Mouse (Mus musculus) embryonic facial prominence, embryonic 13.5 days (tissue): ENCODE data around the gene Psap. TPM values are rescaled to one million over a fixed set of nuclear protein-coding genes. Genes with fewer than 3 reads are reported as not detected.

Source experiments
- ATAC-seq: fragments of 200-750 bp; cut with Nextera tagmentation; 2 replicates; pipeline ENCODE4 v1.8.0; 2017; ENCODE audit warnings: low read depth; ENCODE audit not compliant: insufficient number of reproducible peaks, insufficient read depth, low FRiP score, low TSS enrichment
- H3K27ac ChIP-seq: fragments of 300-500 bp; sonication (generic); 2 replicates; pipeline ENCODE4 v1.5.1; 2015; ENCODE audit warnings: moderate library complexity, mild to moderate bottlenecking, inconsistent platforms
- H3K27me3 ChIP-seq: fragments of 300-500 bp; sonication (generic); 2 replicates; pipeline ENCODE4 v1.6.1; 2015; ENCODE audit warnings: mild to moderate bottlenecking, inconsistent platforms
- H3K36me3 ChIP-seq: fragments of 300-500 bp; sonication (generic); 2 replicates; pipeline ENCODE4 v1.6.1; 2015; ENCODE audit warnings: mild to moderate bottlenecking, inconsistent platforms
- H3K4me1 ChIP-seq: fragments of 300-500 bp; sonication (generic); 2 replicates; pipeline ENCODE4 v1.6.1; 2015; ENCODE audit warnings: inconsistent platforms
- H3K4me2 ChIP-seq: fragments of 300-500 bp; sonication (generic); 2 replicates; pipeline ENCODE4 v1.6.1; 2015; ENCODE audit warnings: moderate library complexity, mild to moderate bottlenecking, inconsistent platforms
- H3K4me3 ChIP-seq: fragments of 300-500 bp; sonication (generic); 2 replicates; pipeline ENCODE4 v1.5.1; 2015; ENCODE audit warnings: mild to moderate bottlenecking, inconsistent platforms
- H3K9ac ChIP-seq: fragments of 300-500 bp; sonication (generic); 2 replicates; pipeline ENCODE4 v1.6.1; 2015; ENCODE audit warnings: mild to moderate bottlenecking, inconsistent platforms
- H3K9me3 ChIP-seq: fragments of 300-500 bp; sonication (generic); 2 replicates; pipeline ENCODE4 v1.6.1; 2016; ENCODE audit warnings: inconsistent platforms
- WGBS: fragments of 180-500 bp; shearing (Covaris S2); methylation state at CpG from one replicate; pipeline ENCODE4 v1.1.7; 2015; ENCODE audit warnings: mixed read lengths; 5-methylcytosine and 5-hydroxymethylcytosine counted together
- polyA plus RNA-seq: library from polyadenylated mRNA; unstranded; fragments of >200 nt; fragmentation: Nextera tagmentation; extraction: Ambion mirVana; gene quantifications from 2 replicates; pipeline ENCODE4 v1.2.1, GENCODE M21; 2015

Psap gene
- polyA plus RNA-seq, 1 experiment from 2014 or later: 114 TPM

GRCm38 (mm10) chr10:60281571-60282050 lies 4.2 kb downstream of the Psap start:
- no peak overlapping the region for H3K27ac ChIP-seq
- H3K4me1 ChIP-seq: peaks cover 84% of the 10 kb centered on the region
- no peak overlapping the region for H3K4me3 ChIP-seq
- 84% methylated on average over 9 of the region's 9 CpGs for WGBS
- no peak for ATAC-seq
- H3K36me3 ChIP-seq: no peaks in the 10 kb centered on the region
- H3K9me3 ChIP-seq: no peaks in the 10 kb centered on the region
- no peak overlapping the region for H3K9ac ChIP-seq
- no peak overlapping the region for H3K4me2 ChIP-seq
- no peaks in the 10 kb centered on the region for H3K27me3 ChIP-seq

- no peak for ATAC-seq
- 0 out of 2 replicates have a peak overlapping the region, but pooled peaks have one; percentile 11 for H3K27ac ChIP-seq
- H3K9ac ChIP-seq: no peak overlapping the region
- H3K4me3 ChIP-seq: no peak overlapping the region
- WGBS: 73% methylated on average over 10 of the region's 10 CpGs
- H3K4me1 ChIP-seq: peaks cover 86% of the 10 kb centered on the region
- H3K36me3 ChIP-seq: no peaks in the 10 kb centered on the region
- H3K4me2 ChIP-seq: no peak overlapping the region
- no peaks in the 10 kb centered on the region for H3K9me3 ChIP-seq
- no peaks in the 10 kb centered on the region for H3K27me3 ChIP-seq
These were observed 4.9 kb downstream of the Psap start for GRCm38 (mm10) chr10:60282116-60283014.

GRCm38 (mm10) chr10:60284248-60284647 lies 6.8 kb downstream of the Psap start:
- no peaks in the 10 kb centered on the region for H3K27me3 ChIP-seq
- no peak overlapping the region for H3K4me2 ChIP-seq
- no peak for ATAC-seq
- no peaks in the 10 kb centered on the region for H3K9me3 ChIP-seq
- 72% methylated on average over 6 of the region's 6 CpGs for WGBS
- peak overlapping the region; percentile 78; the same call in 1 of the 2 replicates for H3K27ac ChIP-seq
- no peak overlapping the region for H3K4me3 ChIP-seq
- peak overlapping the region; percentile 40; the same call in 1 of the 2 replicates for H3K9ac ChIP-seq
- no peaks in the 10 kb centered on the region for H3K36me3 ChIP-seq
- peaks cover 82% of the 10 kb centered on the region for H3K4me1 ChIP-seq

GRCm38 (mm10) chr10:60284676-60285111 lies 7.3 kb downstream of the Psap start:
- peak overlapping the region; percentile 78; the same call in 1 of the 2 replicates for H3K27ac ChIP-seq
- peaks cover 80% of the 10 kb centered on the region for H3K4me1 ChIP-seq
- no peak overlapping the region for H3K4me3 ChIP-seq
- no peaks in the 10 kb centered on the region for H3K36me3 ChIP-seq
- no peak overlapping the region; the same call in 1 of the 2 replicates for H3K4me2 ChIP-seq
- H3K9ac ChIP-seq: peak overlapping the region; percentile 40; the same call in 1 of the 2 replicates
- WGBS: 59% methylated on average over 8 of the region's 8 CpGs
- H3K9me3 ChIP-seq: no peaks in the 10 kb centered on the region
- H3K27me3 ChIP-seq: no peaks in the 10 kb centered on the region
- no peak for ATAC-seq

DNA sequence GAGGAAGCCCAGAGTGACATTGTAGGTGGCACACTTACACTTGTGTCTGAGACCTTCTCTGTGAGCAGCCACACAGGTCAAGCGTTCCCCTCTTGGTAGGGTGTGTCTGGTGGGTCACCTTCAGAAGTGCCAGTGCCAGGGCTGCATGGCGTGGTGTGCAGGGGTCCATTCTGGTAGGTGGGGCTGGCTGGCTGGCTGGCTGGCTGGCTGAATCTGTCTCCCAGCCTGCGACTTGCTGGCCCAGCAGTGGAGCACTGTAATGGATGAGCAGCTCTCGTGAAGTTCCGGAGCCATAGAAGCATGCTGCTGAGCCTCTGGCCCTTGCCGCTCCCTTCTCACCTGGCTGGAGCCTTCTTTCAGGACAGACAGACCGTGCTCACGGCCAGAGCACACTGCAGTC lies 7.8 kb downstream of the Psap start:
- Histone ChIP-seq H3K4me3 (no peak overlapping the region), H3K36me3 (no peaks in the 10 kb centered on the region), H3K4me2 (peak overlapping the region; percentile 44), H3K9me3 (no peaks in the 10 kb centered on the region), H3K27me3 (no peaks in the 10 kb centered on the region), H3K4me1 (peaks cover 80% of the 10 kb centered on the region), H3K27ac (peak overlapping the region; percentile 78), H3K9ac (peak overlapping the region; percentile 40; the same call in 1 of the 2 replicates)
- no peak for ATAC-seq
- 65% methylated on average over 8 of the region's 8 CpGs for WGBS

- H3K27ac ChIP-seq: peak overlapping the region; percentile 78
- H3K4me1 ChIP-seq: peaks cover 79% of the 10 kb centered on the region
- H3K4me3 ChIP-seq: no peak overlapping the region
- peak overlapping the region; percentile 44 for H3K4me2 ChIP-seq
- ATAC-seq: no peak; the same call in 1 of the 2 replicates
- H3K36me3 ChIP-seq: no peaks in the 10 kb centered on the region
- WGBS: 38% methylated on average over 14 of the region's 14 CpGs
- no peaks in the 10 kb centered on the region for H3K27me3 ChIP-seq
- no peaks in the 10 kb centered on the region for H3K9me3 ChIP-seq
- peak overlapping the region; percentile 40; the same call in 1 of the 2 replicates for H3K9ac ChIP-seq
These were observed 8.4 kb downstream of the Psap start for GRCm38 (mm10) chr10:60285676-60286372.

DNA sequence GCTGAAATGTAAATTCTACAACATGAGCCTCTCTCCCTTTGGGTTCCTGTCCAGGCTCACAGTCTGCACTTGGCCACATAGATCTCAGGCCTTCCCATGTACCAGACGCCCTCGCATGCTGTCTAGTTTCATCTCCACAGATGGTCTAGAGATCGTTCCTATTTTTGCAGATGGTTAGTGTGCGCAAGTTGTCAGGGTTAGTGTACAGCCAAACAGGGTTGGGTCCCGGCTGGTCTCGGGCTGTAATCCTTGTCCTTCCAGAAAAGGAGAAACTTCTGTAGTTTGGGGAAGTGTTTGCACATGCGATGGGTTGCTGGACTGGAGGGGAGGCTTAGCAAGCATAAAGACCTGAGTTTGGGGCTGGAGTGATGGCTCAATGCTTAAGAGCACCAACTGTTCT lies 9.1 kb downstream of the Psap start:
- H3K27ac ChIP-seq: peak overlapping the region; percentile 22; the same call in 1 of the 2 replicates
- ATAC-seq: no peak
- no peaks in the 10 kb centered on the region for H3K9me3 ChIP-seq
- H3K36me3 ChIP-seq: 0 out of 2 replicates have a peak, but pooled peaks cover 3% of the 10 kb centered on the region
- H3K4me2 ChIP-seq: no peak overlapping the region
- H3K4me3 ChIP-seq: no peak overlapping the region
- H3K27me3 ChIP-seq: no peaks in the 10 kb centered on the region
- WGBS: 90% methylated on average over 7 of the region's 7 CpGs
- no peak overlapping the region for H3K9ac ChIP-seq
- peaks cover 73% of the 10 kb centered on the region for H3K4me1 ChIP-seq

DNA sequence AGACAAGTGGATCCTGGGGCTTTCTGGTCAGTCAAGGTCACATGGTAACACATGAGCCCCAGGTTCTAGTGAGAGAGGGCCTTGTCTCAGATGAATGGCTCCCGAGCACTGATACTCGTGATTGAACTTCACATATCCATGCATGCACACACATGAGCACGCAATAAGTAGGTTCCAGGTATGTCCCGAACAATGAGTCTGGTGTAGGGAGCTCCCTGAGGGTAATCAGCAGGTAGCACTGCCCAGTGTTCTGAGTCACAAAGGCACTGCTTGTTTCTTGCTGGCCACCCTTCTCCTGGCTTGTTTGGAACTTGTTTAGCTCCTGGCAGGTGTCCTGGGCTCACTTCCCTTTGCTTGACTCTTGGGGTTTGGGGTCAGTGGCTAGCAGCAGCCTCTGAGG lies 9.7 kb downstream of the Psap start:
- Histone ChIP-seq H3K9ac (no peak overlapping the region), H3K9me3 (no peaks in the 10 kb centered on the region), H3K4me1 (peaks cover 67% of the 10 kb centered on the region), H3K4me2 (no peak overlapping the region), H3K4me3 (no peak overlapping the region), H3K27ac (no peak overlapping the region), H3K27me3 (no peaks in the 10 kb centered on the region), H3K36me3 (0 out of 2 replicates have a peak, but pooled peaks cover 9% of the 10 kb centered on the region)
- no peak for ATAC-seq
- WGBS: 81% methylated on average over 4 of the region's 4 CpGs

DNA sequence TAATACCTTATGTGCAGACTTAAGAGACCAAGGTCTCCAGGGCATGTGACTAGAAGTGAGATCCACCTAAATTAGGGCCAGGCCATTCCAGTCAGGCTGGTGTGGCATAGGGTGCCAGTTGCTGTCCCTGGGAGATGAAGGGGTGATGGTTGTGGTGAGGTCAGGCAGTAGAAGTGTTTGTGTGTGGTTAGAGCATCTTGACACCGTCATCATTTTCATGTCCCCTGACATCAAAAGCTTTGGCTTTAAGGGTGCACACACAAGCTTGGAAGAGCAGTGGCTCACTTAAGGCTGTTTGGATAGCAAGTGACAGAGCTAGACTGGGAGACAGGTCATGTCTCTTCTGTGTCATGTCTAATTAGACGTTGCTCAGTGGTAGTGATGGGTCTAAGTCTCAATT lies 10.3 kb downstream of the Psap start:
- H3K4me2 ChIP-seq: no peak overlapping the region
- no peak overlapping the region for H3K27ac ChIP-seq
- H3K36me3 ChIP-seq: peaks cover 15% of the 10 kb centered on the region
- no peak overlapping the region for H3K9ac ChIP-seq
- ATAC-seq: no peak
- 74% methylated on average over 2 of the region's 2 CpGs for WGBS
- H3K27me3 ChIP-seq: no peaks in the 10 kb centered on the region
- peaks cover 61% of the 10 kb centered on the region for H3K4me1 ChIP-seq
- H3K4me3 ChIP-seq: no peak overlapping the region
- H3K9me3 ChIP-seq: no peaks in the 10 kb centered on the region

DNA sequence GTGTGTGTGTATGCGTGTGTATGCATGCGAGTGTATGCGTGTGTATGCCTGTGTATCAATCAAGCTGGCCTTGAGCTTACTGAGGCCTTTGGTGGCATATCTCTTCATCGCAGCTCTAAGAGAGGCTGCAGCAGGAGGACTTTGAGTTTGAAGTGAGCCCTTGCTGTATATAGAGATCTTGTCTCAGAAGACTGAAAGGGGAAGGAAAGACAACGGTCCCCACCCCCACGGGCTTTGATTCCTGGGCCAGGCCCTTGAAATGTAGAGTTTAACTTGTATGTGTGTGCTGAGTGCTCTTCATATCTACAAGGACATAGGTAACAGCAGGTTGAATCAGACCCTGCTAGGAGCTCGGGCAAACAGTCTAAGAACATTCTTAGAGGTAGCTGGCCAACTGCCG lies 11.8 kb downstream of the Psap start:
- Histone ChIP-seq H3K4me1 (peaks cover 51% of the 10 kb centered on the region), H3K27me3 (no peaks in the 10 kb centered on the region), H3K4me2 (no peak overlapping the region), H3K9me3 (no peaks in the 10 kb centered on the region), H3K36me3 (peaks cover 30% of the 10 kb centered on the region), H3K9ac (no peak overlapping the region), H3K4me3 (no peak overlapping the region), H3K27ac (no peak overlapping the region)
- no peak for ATAC-seq
- 85% methylated on average over 8 of the region's 8 CpGs for WGBS

- Histone ChIP-seq H3K27me3 (no peaks in the 10 kb centered on the region), H3K4me3 (no peak overlapping the region), H3K4me2 (no peak overlapping the region), H3K27ac (no peak overlapping the region), H3K36me3 (peaks cover 39% of the 10 kb centered on the region), H3K4me1 (peaks cover 41% of the 10 kb centered on the region), H3K9me3 (no peaks in the 10 kb centered on the region), H3K9ac (no peak overlapping the region; the same call in 1 of the 2 replicates)
- 64% methylated on average over 7 of the region's 7 CpGs for WGBS
- no peak for ATAC-seq
These were observed 12.8 kb downstream of the Psap start for GRCm38 (mm10) chr10:60290026-60290738.
